Mouse (Mus musculus): Measurements from ENCODE around the gene Prdm11. TPM values are rescaled to one million over a fixed set of nuclear protein-coding genes. Genes with fewer than 3 reads are reported as not detected.

Prdm11 gene
- polyA plus RNA-seq, 1 experiment from 2014 or later = 5.5 TPM

DNA sequence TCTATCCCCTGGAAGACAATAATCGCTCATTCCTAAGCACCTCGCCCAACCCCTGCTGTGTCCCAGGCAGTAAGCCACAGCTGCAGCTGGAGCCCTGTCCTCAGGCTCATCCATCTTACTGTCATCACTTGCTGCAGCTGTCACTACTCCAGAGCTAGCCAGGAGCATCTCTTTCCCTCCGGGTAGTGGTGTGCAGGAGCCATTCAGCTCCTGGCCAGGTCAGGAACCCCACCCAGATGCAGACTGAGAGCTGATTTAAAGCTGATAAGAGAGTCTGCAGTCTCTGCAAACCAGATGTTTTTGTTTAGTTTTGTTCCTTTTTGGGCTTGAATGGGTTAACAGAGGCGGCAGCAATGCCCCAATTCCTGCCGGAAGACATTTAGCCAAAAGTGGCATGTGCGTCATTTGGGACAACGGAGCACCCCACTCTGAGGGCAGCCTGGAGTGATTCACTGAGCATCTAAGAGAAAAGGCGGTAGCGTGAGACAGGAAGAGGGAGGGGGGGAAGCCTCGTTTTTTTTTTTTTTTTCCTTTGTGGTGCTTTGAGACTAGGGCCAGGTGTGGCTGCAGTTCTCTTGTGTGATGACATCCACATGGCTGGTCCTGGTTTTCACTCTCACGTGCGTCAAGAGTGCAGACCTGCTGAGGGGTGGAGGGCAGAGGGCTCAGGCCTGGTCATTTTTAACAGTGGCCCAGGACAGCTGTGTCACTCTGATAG, 97.8 kb downstream of the Prdm11 start:
- H3K9me3 ChIP-seq (ENCODE audit: control insufficient read depth, low read length) = no peaks in the 10 kb centered on the region
- H3K4me3 ChIP-seq (ENCODE audit: low read length) = no peak overlapping the region
- H3K36me3 ChIP-seq (ENCODE audit: control insufficient read depth, insufficient read depth, low read length) = no peaks in the 10 kb centered on the region
- no peak overlapping the region for H3K27ac ChIP-seq (ENCODE audit: low read length)
- peak; percentile 80 for ATAC-seq (ENCODE audit: low read depth)
- no peaks in the 10 kb centered on the region for H3K27me3 ChIP-seq (ENCODE audit: control insufficient read depth, insufficient read depth, low read depth, low read length)
- H3K4me1 ChIP-seq (replicated peaks; ENCODE audit: control insufficient read depth, insufficient read depth, low read length) = peaks cover 11% of the 10 kb centered on the region
- 6% methylated on average over 12 of the region's 12 CpGs for WGBS
- peak overlapping the region; percentile 13; the same call in 1 of the 2 replicates for H3K4me2 ChIP-seq (ENCODE audit: low read depth, low read length)
- H3K9ac ChIP-seq (ENCODE audit: low read length) = no peak overlapping the region

GRCm38 (mm10) chr2:92945824-92946598, 100.0 kb downstream of the Prdm11 start:
- Histone ChIP-seq H3K4me3 (ENCODE audit: low read length) (no peak overlapping the region), H3K27ac (ENCODE audit: low read length) (no peak overlapping the region), H3K9me3 (ENCODE audit: control insufficient read depth, low read length) (no peaks in the 10 kb centered on the region), H3K27me3 (ENCODE audit: control insufficient read depth, insufficient read depth, low read depth, low read length) (no peaks in the 10 kb centered on the region), H3K4me2 (ENCODE audit: low read depth, low read length) (no peak overlapping the region), H3K9ac (ENCODE audit: low read length) (no peak overlapping the region), H3K36me3 (ENCODE audit: control insufficient read depth, insufficient read depth, low read length) (no peaks in the 10 kb centered on the region), H3K4me1 (replicated peaks; ENCODE audit: control insufficient read depth, insufficient read depth, low read length) (peaks cover 11% of the 10 kb centered on the region)
- 0 out of 2 replicates have a peak, but pooled peaks have one; percentile 9 for ATAC-seq (ENCODE audit: low read depth)
- WGBS = 77% methylated on average over 11 of the region's 11 CpGs

DNA sequence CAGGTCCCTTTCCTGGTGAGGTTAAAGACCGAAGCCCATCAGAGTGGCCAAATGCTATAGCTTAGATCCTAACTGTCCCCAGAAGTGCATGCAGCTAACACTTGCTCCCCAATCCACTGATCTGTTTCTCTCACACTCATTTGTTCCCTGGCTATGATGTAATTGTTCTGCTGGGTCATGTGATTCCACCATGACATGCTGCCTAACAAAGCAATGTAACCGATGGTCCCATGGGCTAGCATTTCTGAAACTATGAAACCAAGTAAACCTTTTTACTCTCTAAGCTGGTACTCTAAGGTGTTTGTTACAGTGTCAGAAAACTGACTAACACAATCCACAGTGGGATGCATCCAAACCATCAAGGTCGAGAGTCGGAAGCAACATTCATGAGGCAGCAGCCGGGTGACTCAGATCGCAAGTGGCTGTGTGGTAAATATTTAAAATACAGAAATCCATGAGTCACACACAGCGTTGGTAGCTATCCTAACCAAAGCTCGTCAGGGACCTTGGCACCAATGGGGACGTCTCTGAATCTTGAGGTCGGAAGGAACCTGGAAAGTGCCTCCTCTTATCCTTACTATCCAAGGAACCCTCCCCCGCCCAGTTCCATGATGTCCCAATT, 100.7 kb downstream of the Prdm11 start:
- H3K27me3 ChIP-seq (ENCODE audit: control insufficient read depth, insufficient read depth, low read depth, low read length) = no peaks in the 10 kb centered on the region
- ATAC-seq (ENCODE audit: low read depth) = no peak
- H3K4me2 ChIP-seq (ENCODE audit: low read depth, low read length) = no peak overlapping the region
- WGBS = 85% methylated on average over 11 of the region's 11 CpGs
- H3K27ac ChIP-seq (ENCODE audit: low read length) = no peak overlapping the region
- no peaks in the 10 kb centered on the region for H3K9me3 ChIP-seq (ENCODE audit: control insufficient read depth, low read length)
- H3K9ac ChIP-seq (ENCODE audit: low read length) = no peak overlapping the region
- peaks cover 11% of the 10 kb centered on the region for H3K4me1 ChIP-seq (replicated peaks; ENCODE audit: control insufficient read depth, insufficient read depth, low read length)
- no peaks in the 10 kb centered on the region for H3K36me3 ChIP-seq (ENCODE audit: control insufficient read depth, insufficient read depth, low read length)
- no peak overlapping the region for H3K4me3 ChIP-seq (ENCODE audit: low read length)

GRCm38 (mm10) chr2:92944356-92944755, 101.6 kb downstream of the Prdm11 start:
- Histone ChIP-seq H3K36me3 (ENCODE audit: control insufficient read depth, insufficient read depth, low read length) (no peaks in the 10 kb centered on the region), H3K4me1 (replicated peaks; ENCODE audit: control insufficient read depth, insufficient read depth, low read length) (peaks cover 11% of the 10 kb centered on the region), H3K9me3 (ENCODE audit: control insufficient read depth, low read length) (no peaks in the 10 kb centered on the region), H3K9ac (ENCODE audit: low read length) (no peak overlapping the region), H3K27ac (ENCODE audit: low read length) (no peak overlapping the region), H3K4me2 (ENCODE audit: low read depth, low read length) (no peak overlapping the region), H3K27me3 (ENCODE audit: control insufficient read depth, insufficient read depth, low read depth, low read length) (no peaks in the 10 kb centered on the region), H3K4me3 (ENCODE audit: low read length) (no peak overlapping the region)
- ATAC-seq (ENCODE audit: low read depth) = no peak
- 80% methylated on average over 3 of the region's 3 CpGs for WGBS

- Histone ChIP-seq H3K4me2 (ENCODE audit: low read depth, low read length) (no peak overlapping the region), H3K36me3 (ENCODE audit: control insufficient read depth, insufficient read depth, low read length) (no peaks in the 10 kb centered on the region), H3K27ac (ENCODE audit: low read length) (no peak overlapping the region), H3K27me3 (ENCODE audit: control insufficient read depth, insufficient read depth, low read depth, low read length) (no peaks in the 10 kb centered on the region), H3K4me3 (ENCODE audit: low read length) (no peak overlapping the region), H3K9me3 (ENCODE audit: control insufficient read depth, low read length) (no peaks in the 10 kb centered on the region), H3K4me1 (replicated peaks; ENCODE audit: control insufficient read depth, insufficient read depth, low read length) (peaks cover 9% of the 10 kb centered on the region), H3K9ac (ENCODE audit: low read length) (no peak overlapping the region)
- 76% methylated on average over 3 of the region's 3 CpGs for WGBS
- ATAC-seq (ENCODE audit: low read depth) = no peak
Observed at GRCm38 (mm10) chr2:92943406-92943805, 102.6 kb downstream of the Prdm11 start.

DNA sequence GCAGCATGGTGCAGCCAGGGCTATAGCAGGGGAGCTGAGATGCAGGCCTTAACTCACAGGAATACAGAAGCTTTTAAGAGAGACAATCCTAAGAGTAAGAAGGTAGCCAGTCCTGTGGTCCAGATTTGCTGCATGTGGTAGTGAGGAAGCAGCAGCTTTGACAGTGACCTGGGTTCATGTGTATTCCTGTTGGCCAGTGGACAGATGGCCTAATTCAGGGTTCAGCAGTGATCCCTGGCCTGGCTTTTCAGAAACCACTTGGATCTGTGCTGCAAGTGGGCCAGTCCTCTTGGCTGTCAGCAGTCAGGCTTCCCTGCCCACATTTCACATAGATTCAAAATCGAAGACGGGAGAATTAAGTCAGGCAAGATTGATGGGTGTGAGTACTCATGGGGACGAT, 104.5 kb downstream of the Prdm11 start:
- WGBS = 63% methylated on average over 3 of the region's 3 CpGs

GRCm38 (mm10) chr2:92940963-92941362, 105.0 kb downstream of the Prdm11 start:
- H3K4me2 ChIP-seq (ENCODE audit: low read depth, low read length) = no peak overlapping the region
- H3K4me1 ChIP-seq (replicated peaks; ENCODE audit: control insufficient read depth, insufficient read depth, low read length) = no peaks in the 10 kb centered on the region
- H3K27ac ChIP-seq (ENCODE audit: low read length) = no peak overlapping the region
- no peak overlapping the region for H3K9ac ChIP-seq (ENCODE audit: low read length)
- 83% methylated on average over 9 of the region's 9 CpGs for WGBS
- no peaks in the 10 kb centered on the region for H3K36me3 ChIP-seq (ENCODE audit: control insufficient read depth, insufficient read depth, low read length)
- H3K9me3 ChIP-seq (ENCODE audit: control insufficient read depth, low read length) = no peaks in the 10 kb centered on the region
- ATAC-seq (ENCODE audit: low read depth) = no peak
- no peaks in the 10 kb centered on the region for H3K27me3 ChIP-seq (ENCODE audit: control insufficient read depth, insufficient read depth, low read depth, low read length)
- no peak overlapping the region for H3K4me3 ChIP-seq (ENCODE audit: low read length)

More for the DNA sequence above, 104.5 kb downstream of the Prdm11 start:
- Histone ChIP-seq H3K4me2 (ENCODE audit: low read depth, low read length) (no peak overlapping the region), H3K9me3 (ENCODE audit: control insufficient read depth, low read length) (no peaks in the 10 kb centered on the region), H3K36me3 (ENCODE audit: control insufficient read depth, insufficient read depth, low read length) (no peaks in the 10 kb centered on the region), H3K27ac (ENCODE audit: low read length) (no peak overlapping the region), H3K4me3 (ENCODE audit: low read length) (no peak overlapping the region), H3K27me3 (ENCODE audit: control insufficient read depth, insufficient read depth, low read depth, low read length) (no peaks in the 10 kb centered on the region), H3K4me1 (replicated peaks; ENCODE audit: control insufficient read depth, insufficient read depth, low read length) (no peaks in the 10 kb centered on the region), H3K9ac (ENCODE audit: low read length) (no peak overlapping the region)
- ATAC-seq (ENCODE audit: low read depth) = no peak

DNA sequence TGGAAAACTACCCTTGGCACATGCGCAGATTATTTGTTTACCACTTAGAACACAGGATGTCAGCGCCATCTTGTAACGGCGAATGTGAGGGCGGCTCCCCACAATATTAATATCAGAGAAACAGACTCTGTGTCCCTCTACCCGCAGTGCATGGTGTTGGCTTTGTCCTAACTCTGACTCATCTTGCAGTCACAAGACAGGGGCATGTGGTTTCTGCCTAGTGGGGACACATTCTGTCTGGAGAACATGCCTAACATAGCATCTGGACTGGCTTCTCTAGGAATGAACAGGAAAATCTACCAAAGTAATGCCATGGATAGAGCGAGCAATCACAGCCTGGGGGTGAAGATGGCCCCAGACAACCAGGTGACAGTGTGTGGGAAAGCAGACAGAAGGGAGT, 107.1 kb downstream of the Prdm11 start:
- WGBS = 86% methylated on average over 6 of the region's 7 CpGs
- no peak for ATAC-seq (ENCODE audit: low read depth)
- Histone ChIP-seq H3K9me3 (ENCODE audit: control insufficient read depth, low read length) (no peaks in the 10 kb centered on the region), H3K27me3 (ENCODE audit: control insufficient read depth, insufficient read depth, low read depth, low read length) (no peaks in the 10 kb centered on the region), H3K4me2 (ENCODE audit: low read depth, low read length) (no peak overlapping the region), H3K36me3 (ENCODE audit: control insufficient read depth, insufficient read depth, low read length) (no peaks in the 10 kb centered on the region), H3K9ac (ENCODE audit: low read length) (no peak overlapping the region), H3K4me3 (ENCODE audit: low read length) (no peak overlapping the region), H3K4me1 (replicated peaks; ENCODE audit: control insufficient read depth, insufficient read depth, low read length) (peaks cover 4% of the 10 kb centered on the region), H3K27ac (ENCODE audit: low read length) (no peak overlapping the region)

DNA sequence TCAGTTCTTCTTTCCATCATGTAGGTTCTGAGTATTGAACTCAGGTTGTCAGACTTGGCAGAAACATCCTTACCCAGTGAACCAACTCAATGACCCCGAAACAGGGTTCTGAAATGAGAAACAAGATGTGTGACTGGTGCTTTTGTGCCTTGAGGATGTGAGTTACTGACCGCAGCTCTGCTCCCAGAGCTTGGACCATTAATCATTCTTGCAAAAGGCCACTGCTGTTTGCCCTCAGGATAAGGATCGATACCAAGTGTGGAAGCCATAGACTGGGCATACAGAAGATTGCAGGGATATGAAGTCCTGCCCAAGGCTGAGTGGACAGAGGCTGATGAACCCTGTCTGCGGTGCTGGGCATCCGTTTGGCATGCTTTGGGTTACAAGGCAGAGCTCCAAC, 107.9 kb downstream of the Prdm11 start:
- no peak for ATAC-seq (ENCODE audit: low read depth)
- Histone ChIP-seq H3K9me3 (ENCODE audit: control insufficient read depth, low read length) (no peaks in the 10 kb centered on the region), H3K4me2 (ENCODE audit: low read depth, low read length) (no peak overlapping the region), H3K9ac (ENCODE audit: low read length) (no peak overlapping the region), H3K27me3 (ENCODE audit: control insufficient read depth, insufficient read depth, low read depth, low read length) (no peaks in the 10 kb centered on the region), H3K4me3 (ENCODE audit: low read length) (no peak overlapping the region), H3K36me3 (ENCODE audit: control insufficient read depth, insufficient read depth, low read length) (no peaks in the 10 kb centered on the region), H3K4me1 (replicated peaks; ENCODE audit: control insufficient read depth, insufficient read depth, low read length) (peaks cover 4% of the 10 kb centered on the region), H3K27ac (ENCODE audit: low read length) (no peak overlapping the region)
- 79% methylated on average over 5 of the region's 5 CpGs for WGBS
